Mouse (Mus musculus) stomach, postnatal 0 days (tissue): ENCODE data around the gene N4bp2.

Source experiments
- CTCF ChIP-seq: IDR thresholded peaks from 2 replicates; pipeline ENCODE4 v1.5.1; 2016; ENCODE audit warnings: antibody characterized with exemption, low read depth, mild to moderate bottlenecking, moderate library complexity
- EP300 ChIP-seq: optimal IDR thresholded peaks from 2 replicates; pipeline ENCODE3; 2016; ENCODE audit warnings: antibody characterized with exemption

DNA sequence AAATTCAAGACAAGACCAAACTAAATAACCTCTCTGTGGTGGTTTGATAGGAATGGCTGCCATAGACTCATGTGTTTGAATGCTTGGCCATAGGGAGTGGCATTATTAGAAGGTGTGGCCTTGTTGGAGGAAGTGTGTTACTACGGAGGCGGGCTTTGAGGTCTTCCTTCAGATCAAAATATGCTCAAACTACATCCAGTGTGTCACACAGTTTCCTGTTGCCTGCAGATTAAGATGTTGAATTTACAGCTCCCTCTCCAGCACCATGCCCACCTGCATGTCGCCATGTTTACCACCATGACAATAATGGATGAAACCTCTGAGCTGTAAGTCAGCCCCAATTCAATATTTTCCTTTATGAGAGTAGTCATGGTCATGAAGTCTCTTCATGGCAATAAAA, 24.0 kb upstream of the N4bp2 start:
- TF ChIP-seq EP300, result no peak
- TF ChIP-seq CTCF, result no peak
